Mouse (Mus musculus) intestine, embryonic 14.5 days (tissue): ENCODE results near the gene Ccdc77. TPM values are rescaled to one million over a fixed set of nuclear protein-coding genes. Genes with fewer than 3 reads are reported as not detected.

Experiments used
- ATAC-seq: fragments of 200-750 bp; cut with Nextera tagmentation; replicated peaks from 2 replicates; pipeline ENCODE4 v1.8.0; 2017; ENCODE audit warnings: low read depth, moderate number of reproducible peaks, moderate TSS enrichment, moderate library complexity; ENCODE audit not compliant: low FRiP score, low TSS enrichment
- DNase-seq: peaks from one replicate; pipeline ENCODE4 v3.0.0-alpha.2; 2018; ENCODE audit warnings: low spot score
- H3K27ac ChIP-seq: fragments of 300-500 bp; sonication (generic); 2 replicates; pipeline ENCODE4 v1.5.1; 2014; ENCODE audit warnings: low read depth, mild to moderate bottlenecking, control low read depth
- H3K27me3 ChIP-seq: fragments of 300-500 bp; sonication (generic); replicated peaks from 2 replicates; pipeline ENCODE4 v1.6.1; 2014; ENCODE audit warnings: low read length, control low read depth; ENCODE audit not compliant: control insufficient read depth, insufficient read depth
- H3K36me3 ChIP-seq: fragments of 300-500 bp; sonication (generic); 2 replicates; pipeline ENCODE4 v1.6.1; 2014; ENCODE audit warnings: low read length, control low read depth; ENCODE audit not compliant: control insufficient read depth, insufficient read depth
- H3K4me1 ChIP-seq: fragments of 300-500 bp; sonication (generic); replicated peaks from 2 replicates; pipeline ENCODE4 v1.6.1; 2014; ENCODE audit warnings: low read length, control low read depth, mixed read lengths; ENCODE audit not compliant: control insufficient read depth, insufficient read depth
- H3K4me2 ChIP-seq: fragments of 300-500 bp; sonication (generic); 2 replicates; pipeline ENCODE4 v1.6.1; 2014; ENCODE audit warnings: low read length
- H3K4me3 ChIP-seq: fragments of 300-500 bp; sonication (generic); 2 replicates; pipeline ENCODE4 v1.5.1; 2014; ENCODE audit warnings: low read depth, low read length, control low read depth, mixed read lengths
- H3K9ac ChIP-seq: fragments of 300-500 bp; sonication (generic); 2 replicates; pipeline ENCODE4 v1.6.1; 2014; ENCODE audit warnings: mild to moderate bottlenecking, low read length
- H3K9me3 ChIP-seq: fragments of 300-500 bp; sonication (generic); 2 replicates; pipeline ENCODE4 v1.6.1; 2016; ENCODE audit warnings: low read length, control low read depth; ENCODE audit not compliant: control insufficient read depth
- WGBS: fragments of 180-500 bp; shearing (Covaris S2); extraction: QIAGEN DNeasy Blood & Tissue Kit; methylation state at CpG from one replicate; pipeline ENCODE4 v1.1.7; 2014; 5-methylcytosine and 5-hydroxymethylcytosine counted together
- polyA plus RNA-seq: library from polyadenylated mRNA; unstranded; fragments of >200 nt; fragmentation: Nextera tagmentation; extraction: Ambion mirVana; gene quantifications from 2 replicates; pipeline ENCODE4 v1.2.1, GENCODE M21; 2014

The Ccdc77 gene
- polyA plus RNA-seq, 1 experiment from 2014 or later = 21.5 TPM

- ATAC-seq = no peak; the same call in 1 of the 2 replicates
- Histone ChIP-seq H3K27ac (peak overlapping the region; percentile 97), H3K9ac (peak overlapping the region; percentile 75), H3K4me3 (peak overlapping the region; percentile 75), H3K4me2 (peak overlapping the region; percentile 94), H3K36me3 (peaks cover 15% of the 10 kb centered on the region), H3K9me3 (no peaks in the 10 kb centered on the region), H3K4me1 (peaks cover 17% of the 10 kb centered on the region), H3K27me3 (no peaks in the 10 kb centered on the region)
- DNase-seq = no peak
- WGBS = 21% methylated on average over 15 of the region's 15 CpGs
Observed at GRCm38 (mm10) chr6:120362774-120363687, 1.1 kb downstream of the Ccdc77 start.

- ATAC-seq = no peak
- Histone ChIP-seq H3K36me3 (peaks cover 6% of the 10 kb centered on the region), H3K4me2 (no peak overlapping the region), H3K9me3 (no peaks in the 10 kb centered on the region), H3K27me3 (no peaks in the 10 kb centered on the region), H3K9ac (no peak overlapping the region), H3K27ac (no peak overlapping the region), H3K4me3 (no peak overlapping the region), H3K4me1 (peaks cover 17% of the 10 kb centered on the region)
- WGBS = 93% methylated on average over 2 of the region's 2 CpGs
- DNase-seq = no peak
Observed at GRCm38 (mm10) chr6:120362124-120362523, 2.0 kb downstream of the Ccdc77 start.

GRCm38 (mm10) chr6:120356951-120357945 lies 6.9 kb downstream of the Ccdc77 start:
- Histone ChIP-seq H3K27me3 (no peaks in the 10 kb centered on the region), H3K9me3 (no peaks in the 10 kb centered on the region), H3K9ac (peak overlapping the region; percentile 71), H3K4me2 (peak overlapping the region; percentile 61), H3K4me3 (peak overlapping the region; percentile 78), H3K27ac (peak overlapping the region; percentile 87), H3K4me1 (peaks cover 5% of the 10 kb centered on the region), H3K36me3 (peaks cover 10% of the 10 kb centered on the region)
- DNase-seq = peak; percentile 82
- WGBS = 2% methylated on average over 31 of the region's 31 CpGs
- ATAC-seq = peak; percentile 93

- H3K4me2 ChIP-seq = peak overlapping the region; percentile 61
- WGBS = 23% methylated on average over 5 of the region's 5 CpGs
- H3K4me3 ChIP-seq = peak overlapping the region; percentile 78
- H3K27me3 ChIP-seq = no peaks in the 10 kb centered on the region
- peak overlapping the region; percentile 71 for H3K9ac ChIP-seq
- peaks cover 5% of the 10 kb centered on the region for H3K4me1 ChIP-seq
- DNase-seq (no peak), ATAC-seq (no peak)
- peak overlapping the region; percentile 87 for H3K27ac ChIP-seq
- no peaks in the 10 kb centered on the region for H3K9me3 ChIP-seq
- peaks cover 10% of the 10 kb centered on the region for H3K36me3 ChIP-seq
Observed at GRCm38 (mm10) chr6:120356478-120356877, 7.7 kb downstream of the Ccdc77 start.

GRCm38 (mm10) chr6:120349018-120349417 lies 15.2 kb downstream of the Ccdc77 start:
- Histone ChIP-seq H3K9ac (no peak overlapping the region), H3K27ac (no peak overlapping the region), H3K4me3 (no peak overlapping the region), H3K36me3 (peaks cover 65% of the 10 kb centered on the region), H3K4me2 (no peak overlapping the region), H3K27me3 (no peaks in the 10 kb centered on the region), H3K4me1 (no peaks in the 10 kb centered on the region), H3K9me3 (no peaks in the 10 kb centered on the region)
- WGBS = 97% methylated on average over 3 of the region's 3 CpGs
- DNase-seq (no peak), ATAC-seq (no peak)

- no peak for DNase-seq
- peaks cover 73% of the 10 kb centered on the region for H3K36me3 ChIP-seq
Observed at GRCm38 (mm10) chr6:120343992-120344391, 20.2 kb downstream of the Ccdc77 start.

GRCm38 (mm10) chr6:120332351-120332750 lies 31.8 kb downstream of the Ccdc77 start:
- no peaks in the 10 kb centered on the region for H3K27me3 ChIP-seq
- H3K27ac ChIP-seq = no peak overlapping the region
- no peak overlapping the region for H3K9ac ChIP-seq
- no peak overlapping the region for H3K4me3 ChIP-seq
- H3K4me2 ChIP-seq = no peak overlapping the region
- peaks cover 76% of the 10 kb centered on the region for H3K36me3 ChIP-seq
- DNase-seq (no peak), ATAC-seq (no peak)
- no peaks in the 10 kb centered on the region for H3K9me3 ChIP-seq
- 75% methylated on average over 2 of the region's 2 CpGs for WGBS
- H3K4me1 ChIP-seq = no peaks in the 10 kb centered on the region

More at GRCm38 (mm10) chr6:120343992-120344391, 20.2 kb downstream of the Ccdc77 start:
- Histone ChIP-seq H3K4me1 (no peaks in the 10 kb centered on the region), H3K9ac (no peak overlapping the region), H3K4me2 (no peak overlapping the region), H3K4me3 (no peak overlapping the region), H3K9me3 (no peaks in the 10 kb centered on the region), H3K27me3 (no peaks in the 10 kb centered on the region), H3K27ac (no peak overlapping the region)
- ATAC-seq = no peak
- WGBS = 63% methylated on average over 1 of the region's 1 CpGs

- no peak overlapping the region for H3K4me3 ChIP-seq
- no peaks in the 10 kb centered on the region for H3K4me1 ChIP-seq
- H3K36me3 ChIP-seq = peaks cover 32% of the 10 kb centered on the region
- no peak overlapping the region for H3K4me2 ChIP-seq
- 31% methylated on average over 6 of the region's 6 CpGs for WGBS
- DNase-seq (no peak), ATAC-seq (no peak)
- no peaks in the 10 kb centered on the region for H3K9me3 ChIP-seq
- no peak overlapping the region for H3K27ac ChIP-seq
- no peak overlapping the region for H3K9ac ChIP-seq
- H3K27me3 ChIP-seq = no peaks in the 10 kb centered on the region
Observed at GRCm38 (mm10) chr6:120324295-120324927, 39.8 kb downstream of the Ccdc77 start.
